Mouse (Mus musculus): ENCODE results near the gene Nbas. TPM values are rescaled to one million over a fixed set of nuclear protein-coding genes. Genes with fewer than 3 reads are reported as not detected.
A peak's percentile ranks its signal among the peaks of the same experiment; 100 is the strongest.

Gene Nbas
- 10 to 100 TPM; 15.8 to 17.2 TPM for total RNA-seq (2021)
- long read RNA-seq, experiment 1, partial matches to known transcripts: 16 of 18 reads
- long read RNA-seq, experiment 1, other reads (novel, unspliced or antisense): 2 of 18 reads
- long read RNA-seq, experiment 2, full-length matches to known transcripts: 1 of 19 reads
- long read RNA-seq, experiment 2, partial matches to known transcripts: 15 of 19 reads
- long read RNA-seq, experiment 2, other reads (novel, unspliced or antisense): 3 of 19 reads

GRCm38 (mm10) chr12:13268826-13269449, at the start of gene Nbas:
Gene Nbas, plus strand, starts transcription at chr12:13269133.
- DNase-seq: peak; percentile 68

DNA sequence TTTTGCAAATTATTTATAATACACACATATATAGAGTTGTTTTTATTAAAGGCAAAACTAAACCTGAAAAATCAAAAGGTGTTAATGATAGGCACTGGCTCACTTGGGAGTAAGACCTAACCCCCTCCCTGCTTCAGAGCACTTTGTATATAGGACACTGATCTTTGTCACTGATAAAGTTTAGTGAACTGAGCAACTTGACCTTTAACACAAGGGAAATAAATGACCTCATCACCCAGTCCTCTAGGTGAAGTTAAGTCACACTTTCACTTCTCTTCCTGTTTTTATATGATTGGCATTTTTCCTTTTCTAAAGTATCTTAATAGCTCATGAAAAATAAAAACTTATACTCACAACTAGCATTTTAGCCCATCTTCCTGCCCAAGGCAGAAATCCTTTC, 26.5 kb upstream of the Nbas start:
- DNase-seq: no peak

DNA sequence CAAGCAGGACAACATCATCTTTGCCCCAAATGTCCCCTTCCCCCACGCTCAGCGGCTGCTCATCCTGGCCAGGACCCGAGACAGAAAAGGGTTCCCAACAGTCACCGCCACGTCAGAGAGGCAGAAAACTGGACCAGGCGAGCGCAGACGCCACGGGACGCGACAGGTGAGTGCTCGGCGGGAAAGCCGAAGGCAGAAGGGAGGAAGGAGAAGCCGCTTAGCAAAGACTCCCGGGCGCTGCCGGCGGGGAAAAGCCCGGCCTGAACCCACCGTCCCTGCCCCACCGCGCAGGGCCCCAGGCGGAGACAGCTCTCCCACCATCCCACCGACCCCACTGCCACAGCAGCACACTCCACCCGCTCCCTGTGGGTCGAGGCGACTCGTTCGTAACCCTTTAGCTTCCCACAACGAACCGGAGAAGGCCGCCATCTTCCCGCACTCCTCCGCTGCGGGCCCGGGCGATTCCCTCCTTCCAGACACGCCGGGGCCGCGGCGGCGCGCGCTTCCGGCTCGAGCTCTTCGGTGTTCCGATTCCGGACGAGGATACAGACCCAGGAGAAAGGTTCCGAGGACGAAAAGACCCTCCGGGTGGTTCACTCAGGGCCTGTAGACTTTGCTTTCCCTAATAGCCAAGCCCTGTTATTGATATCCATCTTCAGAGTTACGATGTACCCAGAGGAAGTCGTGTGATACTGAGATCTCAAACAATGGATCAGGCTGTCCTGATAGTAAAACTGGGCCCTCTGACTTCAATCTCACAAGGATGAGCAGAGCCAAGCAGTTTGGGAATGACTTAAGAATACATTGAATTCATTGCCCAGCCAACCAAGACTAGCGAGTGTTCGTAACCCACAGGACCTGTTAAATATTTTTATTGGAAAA, 20.0 kb upstream of the Nbas start, which contains the start of gene Ddx1:
Gene Ddx1 (minus strand): TSS at position 523 of the 882 bp plus-strand sequence.
- DNase-seq: peak; percentile 65

GRCm38 (mm10) chr12:13249573-13249919, 19.4 kb upstream of the Nbas start:
- no peak for DNase-seq

- DNase-seq: no peak
Measured at GRCm38 (mm10) chr12:13255068-13255467, 13.9 kb upstream of the Nbas start.

DNA sequence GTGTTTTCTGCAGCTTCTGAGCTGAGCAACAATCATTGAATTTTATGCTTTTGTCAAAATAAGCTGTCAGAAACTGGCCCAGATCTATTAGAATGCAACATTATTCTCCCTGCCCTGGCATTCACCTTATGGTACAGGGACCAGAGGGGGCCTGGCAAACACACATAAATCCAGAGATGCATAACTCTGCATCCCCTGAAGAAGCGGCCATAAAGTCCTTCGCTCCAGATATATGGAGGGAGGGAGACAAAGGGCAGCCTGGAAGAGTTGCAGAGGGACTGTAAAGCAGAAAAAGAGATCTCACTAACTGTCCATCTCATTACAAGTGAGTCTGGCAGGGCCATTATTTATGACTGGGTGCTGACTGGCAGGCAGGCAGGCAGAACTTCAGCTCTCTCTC, 13.2 kb upstream of the Nbas start:
- DNase-seq: no peak

DNA sequence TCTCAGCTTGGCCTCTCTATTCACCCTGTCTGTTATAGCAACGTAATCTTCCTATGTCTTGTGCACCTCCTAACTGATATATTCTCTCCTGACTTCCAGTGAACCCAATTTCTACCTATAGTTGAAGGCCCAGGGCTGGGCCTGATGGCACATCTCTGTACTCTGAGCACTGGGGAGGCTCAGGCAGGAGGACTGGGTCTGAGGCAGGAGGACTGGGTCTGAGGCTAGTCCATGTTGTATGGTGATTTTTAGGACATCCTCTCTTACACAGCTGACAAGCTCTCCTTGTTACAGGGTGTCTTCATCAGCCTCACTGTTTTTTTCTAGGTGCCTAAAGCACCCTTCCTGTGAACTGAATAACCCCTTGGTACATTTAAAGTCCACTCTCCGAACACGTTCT, 521 bp upstream of the Nbas start:
- DNase-seq: no peak

DNA sequence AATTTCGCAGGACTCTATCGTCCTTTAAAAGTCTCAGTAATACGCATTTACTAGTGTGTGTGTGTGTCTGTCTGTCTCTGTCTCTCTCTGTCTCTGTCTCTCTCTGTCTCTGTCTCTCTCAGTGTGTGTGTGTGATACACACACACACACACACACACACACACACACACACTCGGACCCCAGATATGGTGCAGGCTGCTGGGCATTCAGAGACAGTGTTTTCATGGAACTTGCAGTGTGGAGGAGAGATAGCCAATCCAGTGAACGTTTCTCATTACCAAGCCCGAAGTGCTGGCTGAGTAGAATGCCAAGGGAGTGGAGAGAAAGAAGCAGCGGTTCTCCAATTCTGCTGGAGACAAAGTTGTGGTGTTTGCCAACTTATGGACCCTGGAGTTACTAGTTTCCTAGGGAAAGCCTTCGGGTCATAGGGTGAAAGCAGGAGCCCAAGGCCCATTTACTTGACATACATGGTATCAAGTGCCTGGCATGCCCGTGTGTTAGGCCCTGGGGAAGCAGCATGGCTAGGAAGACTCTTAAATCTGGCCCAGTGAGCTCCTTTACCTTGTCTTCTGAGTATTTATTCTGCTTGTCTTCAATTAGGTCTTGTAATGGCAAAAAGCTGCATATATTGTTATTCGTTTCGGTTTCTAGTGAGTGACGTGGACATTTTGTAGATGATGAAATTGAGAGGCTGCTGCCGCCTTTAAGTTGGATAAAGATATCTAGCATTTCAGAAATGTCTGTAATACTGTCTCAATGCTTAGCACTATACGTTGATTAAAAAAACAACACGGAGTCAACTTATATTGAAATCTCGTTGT, 847 bp downstream of the Nbas start:
- DNase-seq: no peak

DNA sequence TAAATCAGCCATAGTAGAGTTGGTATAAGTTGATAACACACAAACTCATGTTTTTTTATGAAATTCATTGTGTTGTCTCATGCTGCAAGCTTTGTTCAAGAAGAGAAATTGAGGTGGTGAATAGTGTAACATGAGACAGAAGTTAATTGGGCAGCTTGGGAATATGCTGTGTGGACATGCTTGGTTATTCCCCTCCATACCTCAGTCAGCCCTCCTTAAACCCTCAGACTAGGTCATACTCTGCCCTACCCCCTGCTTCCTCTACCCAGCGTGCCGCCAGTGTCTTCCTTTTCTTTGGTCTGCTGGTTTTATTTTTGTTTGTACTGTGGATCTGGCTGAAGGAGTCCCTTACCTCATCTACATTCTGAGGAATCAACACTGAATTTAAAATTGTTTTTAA, 22.5 kb downstream of the Nbas start:
- DNase-seq: no peak

GRCm38 (mm10) chr12:13293421-13293881, 24.5 kb downstream of the Nbas start:
- no peak for DNase-seq

GRCm38 (mm10) chr12:13303037-13303436, 34.1 kb downstream of the Nbas start:
- no peak for DNase-seq

DNA sequence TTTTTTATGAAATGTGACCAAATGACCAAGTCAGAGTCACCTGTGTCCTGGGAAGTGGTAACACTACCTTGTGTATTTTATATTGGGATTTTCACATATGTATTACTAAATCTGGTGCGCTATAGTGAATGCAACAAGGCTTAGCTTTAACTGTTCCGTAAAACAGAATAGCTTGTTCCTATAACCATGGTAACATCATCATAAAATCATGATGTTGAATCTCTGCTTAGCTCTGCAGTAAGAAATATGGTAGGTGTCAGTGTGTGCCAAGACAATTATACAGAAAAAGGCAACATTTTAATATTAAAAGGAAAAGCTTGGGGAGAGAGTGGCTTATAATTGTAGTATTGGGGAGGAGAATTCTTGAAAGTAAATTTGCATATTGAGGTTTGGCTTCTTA, 45.0 kb downstream of the Nbas start:
- DNase-seq: no peak

DNA sequence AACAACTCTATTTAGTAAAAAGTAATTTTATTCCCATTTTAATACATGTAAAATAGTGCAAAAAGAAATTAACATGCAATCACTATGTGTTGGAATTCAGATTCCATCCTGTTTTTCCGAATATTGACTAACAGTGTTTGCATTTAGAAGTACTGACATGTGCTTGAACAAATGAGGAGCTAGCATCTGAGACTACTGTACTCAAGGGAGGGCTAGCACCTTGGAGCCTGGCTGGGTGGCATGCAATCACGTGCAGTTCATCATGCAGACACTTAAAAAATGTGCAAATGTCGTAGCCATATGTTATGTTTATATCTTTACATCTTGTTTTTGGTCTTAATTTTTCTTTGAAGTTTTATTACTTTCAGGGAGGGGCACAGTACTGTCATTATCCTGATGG, 45.5 kb downstream of the Nbas start:
- DNase-seq: no peak

DNA sequence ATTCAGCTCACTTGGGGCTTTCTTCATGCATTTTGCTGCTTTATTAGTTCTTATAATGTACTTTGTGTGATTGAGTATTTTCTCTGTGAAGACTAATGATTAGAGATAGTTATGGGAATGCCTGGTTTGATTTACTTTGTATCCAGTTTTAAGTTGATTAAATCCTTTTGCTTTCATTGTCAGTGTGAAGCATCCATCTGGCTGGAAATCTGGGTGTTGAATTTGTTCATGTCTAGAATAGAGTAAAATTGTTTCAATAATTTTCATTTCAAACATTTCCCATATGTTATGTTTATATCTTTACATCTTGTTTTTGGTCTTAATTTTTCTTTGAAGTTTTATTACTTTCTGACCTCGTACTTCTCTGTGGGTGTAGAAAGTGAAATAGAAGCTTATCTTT, 46.1 kb downstream of the Nbas start:
- no peak for DNase-seq

- DNase-seq: no peak
Measured at GRCm38 (mm10) chr12:13342535-13342934, 73.6 kb downstream of the Nbas start.

DNA sequence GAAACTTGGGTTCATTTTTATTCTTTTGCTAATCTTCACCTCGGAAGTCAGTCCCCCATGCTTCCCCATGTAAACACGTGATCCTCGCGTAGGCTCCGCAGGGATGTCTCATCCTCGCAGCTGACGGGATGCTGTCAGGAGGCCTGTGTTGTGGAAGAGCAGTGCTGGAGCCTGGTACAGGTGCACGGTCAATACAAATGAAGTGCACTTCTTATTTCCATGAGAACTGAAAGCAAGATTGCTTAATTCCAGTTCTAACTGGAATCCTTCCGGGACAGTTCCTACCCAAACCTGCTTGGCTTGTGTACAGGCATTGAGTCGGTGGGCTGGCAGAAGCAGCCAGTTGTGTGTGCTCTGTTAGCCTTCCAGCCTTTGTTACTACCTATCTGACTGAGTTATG, 87.3 kb downstream of the Nbas start:
- no peak for DNase-seq

DNA sequence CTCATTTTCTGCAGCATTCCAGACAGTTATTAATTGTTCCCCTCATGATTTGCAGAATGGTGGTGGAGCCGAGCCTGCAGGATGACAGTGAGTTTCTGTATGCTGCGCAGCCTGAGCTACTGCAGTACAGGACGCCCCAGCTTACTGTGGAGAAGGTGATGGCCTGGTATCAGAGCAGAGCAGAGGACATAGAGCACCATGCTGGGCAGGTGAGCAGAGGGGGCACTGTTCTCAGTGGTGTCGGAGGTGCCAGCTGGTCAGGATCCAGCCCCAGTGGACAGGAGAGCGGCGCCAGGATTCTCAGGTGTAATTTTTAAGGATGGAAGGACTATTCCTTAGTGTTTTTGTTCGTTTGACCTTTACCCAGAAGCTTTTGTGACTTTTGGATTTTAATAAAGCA, 87.8 kb downstream of the Nbas start:
- DNase-seq: no peak

DNA sequence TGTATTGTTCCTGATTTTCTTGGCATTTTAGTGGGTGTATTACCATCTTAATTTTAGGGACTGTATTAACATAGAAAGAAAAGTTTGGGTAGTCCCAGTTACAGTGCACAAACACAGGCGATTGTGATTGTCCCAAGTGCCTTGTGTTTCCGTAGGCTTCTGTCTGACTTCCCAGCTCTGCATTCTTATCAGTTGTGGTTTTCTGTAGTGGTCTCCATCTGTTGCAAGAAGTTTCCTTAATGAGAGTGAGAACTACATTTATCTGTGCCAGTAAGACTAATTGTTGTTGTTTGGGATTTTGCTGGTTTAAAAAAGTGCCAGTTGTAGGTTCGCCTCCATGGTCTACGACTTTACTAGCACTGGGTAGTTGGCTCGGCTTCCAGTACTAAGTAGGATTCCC, 88.3 kb downstream of the Nbas start:
- no peak for DNase-seq

DNA sequence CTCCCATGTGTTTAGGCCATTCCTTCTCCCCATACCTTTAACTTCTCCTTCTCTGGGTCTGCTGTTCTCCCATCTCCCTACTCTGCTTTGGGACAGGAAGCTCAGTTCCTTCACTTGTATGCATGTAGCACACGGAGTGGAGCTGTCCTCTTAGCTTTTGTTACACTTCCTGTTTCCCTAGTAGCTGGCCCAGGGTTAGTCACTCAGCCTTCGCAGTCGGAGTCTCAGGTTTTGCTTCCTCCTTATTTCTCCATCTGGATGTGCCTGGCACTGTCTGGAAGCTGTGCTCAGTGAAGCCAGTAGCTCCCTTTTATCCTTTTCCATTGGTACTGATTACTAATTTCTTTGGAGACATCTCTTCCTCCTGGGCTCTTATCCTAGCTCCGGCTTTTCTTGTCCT, 89.9 kb downstream of the Nbas start:
- DNase-seq: no peak

GRCm38 (mm10) chr12:13360183-13360811, 91.4 kb downstream of the Nbas start:
- no peak for DNase-seq

DNA sequence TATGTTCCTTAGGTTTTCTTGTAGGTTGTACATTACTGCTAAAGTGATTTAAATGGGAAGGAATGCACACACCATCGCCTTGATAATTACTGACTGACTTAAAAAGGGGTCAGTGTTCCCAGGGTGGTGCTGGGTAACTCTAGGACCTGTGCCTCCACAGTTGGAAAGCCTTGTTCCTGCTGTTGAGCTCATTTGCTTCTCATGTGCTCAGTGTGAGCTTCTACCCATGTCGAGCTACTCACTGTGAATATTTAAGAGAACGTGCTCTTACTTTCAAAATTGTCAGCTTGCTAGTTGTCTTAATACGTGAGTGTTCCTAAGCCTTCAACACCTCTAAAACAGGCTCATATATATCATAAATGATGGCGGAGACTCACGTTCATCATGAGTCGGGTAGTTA, 112.6 kb downstream of the Nbas start:
- DNase-seq: no peak

DNA sequence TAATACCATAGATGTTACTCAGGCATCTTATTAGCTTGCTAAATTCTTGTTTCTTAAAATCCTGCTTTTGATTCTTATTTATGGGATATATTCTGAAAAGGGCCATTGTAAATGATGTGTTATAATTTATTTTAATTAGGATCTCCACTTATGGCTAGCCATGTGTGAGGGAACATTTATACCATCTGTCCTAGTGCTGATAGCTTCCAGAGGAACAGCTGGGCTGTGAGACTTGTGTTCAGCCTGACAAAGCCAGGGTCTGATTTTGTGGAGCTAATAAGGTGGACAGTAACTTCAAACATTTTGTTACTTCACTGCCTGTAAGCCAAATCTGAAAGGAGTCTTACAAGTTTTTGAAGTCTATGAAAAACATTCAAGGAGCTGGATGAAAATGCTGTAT, 113.1 kb downstream of the Nbas start:
- DNase-seq: no peak
